Mouse (Mus musculus): ENCODE data around the gene Alyref2.
A peak's percentile ranks its signal among the peaks of the same experiment; 100 is the strongest.
"Not testable (repeated sequence)": the region's sequence is repeated elsewhere in the genome, so short reads cannot be mapped to it uniquely, and the experiment has no call there.

Gene Alyref2

DNA sequence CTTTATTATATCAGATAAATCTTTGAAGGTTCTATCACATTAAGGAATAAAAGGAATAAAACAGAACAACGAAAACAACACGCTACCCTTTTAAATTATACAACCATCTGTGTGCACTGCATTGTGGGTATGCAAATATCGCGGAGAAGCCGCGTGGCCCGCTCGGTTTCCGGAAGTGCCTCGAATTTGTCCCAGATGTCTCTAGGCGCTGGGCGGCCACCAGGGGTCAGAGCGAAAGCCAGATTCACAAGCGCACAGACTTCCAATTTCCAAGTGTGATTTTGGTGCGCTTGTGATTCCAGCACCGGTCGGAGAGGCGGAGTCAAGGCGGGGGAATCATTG lies at the start of gene Alyref2:
Gene Alyref2 (plus strand): TSS at position 229 of the 342 bp plus-strand sequence.
- DNase-seq (ENCODE audit: low spot score), result peak; percentile 96

DNA sequence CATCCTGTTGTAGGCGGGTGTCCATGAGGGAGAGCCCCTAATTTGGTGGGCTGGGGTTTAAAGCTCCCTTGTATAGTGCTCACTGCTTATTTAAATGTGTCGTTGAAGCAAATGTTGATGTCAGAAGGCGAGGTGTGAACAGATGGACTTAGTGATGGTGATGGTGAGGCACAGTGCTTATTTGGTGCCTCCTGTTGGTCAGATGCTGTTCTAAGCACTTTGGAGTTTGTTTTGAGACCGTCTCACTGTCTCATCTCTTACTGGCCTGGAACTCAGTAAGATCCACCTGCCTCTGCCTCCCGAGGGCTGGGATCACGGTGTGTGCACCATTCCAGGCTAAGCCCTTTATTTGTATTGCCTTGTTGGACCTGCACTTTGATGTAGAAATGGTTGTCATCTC lies 48.4 kb upstream of the Alyref2 start:
- no peak for DNase-seq (ENCODE audit: low spot score)

GRCm38 (mm10) chr1:171457568-171457967 lies 45.7 kb upstream of the Alyref2 start:
- DNase-seq (ENCODE audit: low spot score), result no peak

- no peak for DNase-seq (ENCODE audit: low spot score)
These were observed 43.5 kb upstream of the Alyref2 start for GRCm38 (mm10) chr1:171459791-171460190.

DNA sequence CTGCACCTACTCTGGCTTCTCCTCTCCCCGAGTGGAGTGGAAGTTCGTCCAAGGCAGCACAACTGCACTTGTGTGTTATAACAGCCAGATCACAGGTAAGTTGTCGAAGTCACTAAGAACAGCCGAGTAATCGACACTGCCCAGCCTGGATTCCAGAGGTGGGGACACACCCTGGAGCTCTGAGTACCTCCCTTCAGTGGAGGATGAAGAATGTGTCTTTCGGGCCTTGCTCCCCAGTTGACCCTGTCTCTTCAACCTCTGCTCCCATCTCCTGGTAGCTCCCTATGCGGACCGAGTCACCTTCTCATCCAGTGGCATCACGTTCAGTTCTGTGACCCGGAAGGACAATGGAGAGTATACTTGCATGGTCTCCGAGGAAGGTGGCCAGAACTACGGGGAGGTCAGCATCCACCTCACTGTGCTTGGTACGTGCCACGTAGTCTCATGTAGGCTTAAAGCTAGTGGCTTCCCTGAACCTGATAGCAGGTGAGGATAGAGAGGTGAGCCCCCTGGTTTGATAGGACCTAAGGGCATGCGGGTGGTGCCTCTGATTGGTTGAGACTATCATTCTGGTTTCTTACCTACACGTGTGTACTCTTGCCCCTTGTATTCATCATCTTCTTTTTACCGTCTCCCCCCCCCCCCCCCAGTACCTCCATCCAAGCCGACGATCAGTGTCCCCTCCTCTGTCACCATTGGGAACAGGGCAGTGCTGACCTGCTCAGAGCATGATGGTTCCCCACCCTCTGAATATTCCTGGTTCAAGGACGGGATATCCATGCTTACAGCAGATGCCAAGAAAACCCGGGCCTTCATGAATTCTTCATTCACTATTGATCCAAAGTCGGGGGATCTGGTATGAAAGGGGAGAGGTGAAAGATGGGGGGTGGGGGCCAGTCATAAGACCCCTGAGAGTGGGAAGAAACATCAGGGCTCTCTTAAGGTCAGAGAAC lies 42.5 kb upstream of the Alyref2 start:
- DNase-seq (ENCODE audit: low spot score), result no peak

GRCm38 (mm10) chr1:171463133-171463532 lies 40.1 kb upstream of the Alyref2 start:
- DNase-seq (ENCODE audit: low spot score), result no peak

DNA sequence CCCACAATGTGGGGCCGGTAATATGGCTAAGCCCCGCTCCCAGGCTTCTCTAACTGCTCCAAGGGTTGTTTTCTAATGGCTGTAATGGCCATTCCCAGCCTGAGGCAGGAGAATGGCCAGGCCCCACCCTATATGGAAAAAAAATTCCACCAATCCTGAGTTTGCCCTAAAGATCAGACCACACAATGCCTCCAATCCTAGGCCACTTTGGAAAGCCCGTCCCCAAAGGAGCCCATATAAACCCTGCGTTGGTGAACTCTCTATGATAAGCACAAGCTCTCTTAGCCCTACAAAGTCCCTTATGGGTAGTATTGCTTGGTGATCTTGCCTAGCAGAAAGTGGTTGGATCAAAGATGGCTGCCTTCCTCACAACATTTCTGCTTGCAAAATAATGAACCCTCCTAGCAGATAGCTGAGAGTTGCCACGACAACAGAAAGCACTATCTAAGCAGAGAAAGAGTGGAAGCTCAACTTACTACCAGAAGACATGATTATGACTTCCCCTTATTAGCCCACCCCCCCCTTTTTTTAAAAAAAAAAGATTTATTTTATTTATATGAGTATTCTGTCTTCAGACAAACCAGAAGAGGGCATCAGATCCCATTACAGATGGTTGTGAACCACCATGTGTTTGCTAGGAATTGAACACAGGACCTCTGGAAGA lies 37.4 kb upstream of the Alyref2 start:
- no peak for DNase-seq (ENCODE audit: low spot score)

GRCm38 (mm10) chr1:171466565-171466964 lies 36.7 kb upstream of the Alyref2 start:
- DNase-seq (ENCODE audit: low spot score), result no peak

GRCm38 (mm10) chr1:171469678-171470077 lies 33.6 kb upstream of the Alyref2 start:
- DNase-seq (ENCODE audit: low spot score), result no peak

DNA sequence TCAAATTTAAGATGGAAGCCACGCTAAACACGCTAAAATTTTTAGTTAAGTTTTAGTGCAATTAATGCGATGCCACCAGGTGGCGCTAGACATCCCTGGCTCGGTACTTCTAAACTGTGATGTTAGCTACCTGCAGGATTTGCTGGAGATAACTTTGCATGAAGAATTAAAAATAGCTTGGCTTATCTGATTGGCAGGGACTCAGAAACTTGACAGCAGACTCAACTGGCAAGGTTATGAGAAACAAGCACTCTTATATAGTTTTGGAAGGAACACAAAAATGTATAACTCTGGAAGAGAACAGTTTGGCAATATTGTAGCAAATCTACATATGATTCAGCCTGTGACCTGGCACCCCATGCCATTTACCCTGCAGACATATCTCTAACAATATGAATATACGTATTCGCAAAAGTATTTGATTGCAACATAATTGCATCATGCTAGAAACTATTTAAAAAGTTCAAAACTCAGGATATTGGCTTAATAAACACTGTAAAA lies 32.9 kb upstream of the Alyref2 start:
- DNase-seq (ENCODE audit: low spot score), result peak; percentile 62

- DNase-seq (ENCODE audit: low spot score), result no peak
These were observed 32.4 kb upstream of the Alyref2 start for GRCm38 (mm10) chr1:171470896-171471295.

GRCm38 (mm10) chr1:171471452-171471851 lies 31.8 kb upstream of the Alyref2 start:
- DNase-seq (ENCODE audit: low spot score), result no peak

GRCm38 (mm10) chr1:171471941-171472340 lies 31.3 kb upstream of the Alyref2 start:
- DNase-seq (ENCODE audit: low spot score), result not testable (repeated sequence)

GRCm38 (mm10) chr1:171473506-171473905 lies 29.8 kb upstream of the Alyref2 start:
- no peak for DNase-seq (ENCODE audit: low spot score)

GRCm38 (mm10) chr1:171473920-171474640 lies 29.2 kb upstream of the Alyref2 start:
- no peak for DNase-seq (ENCODE audit: low spot score)

DNA sequence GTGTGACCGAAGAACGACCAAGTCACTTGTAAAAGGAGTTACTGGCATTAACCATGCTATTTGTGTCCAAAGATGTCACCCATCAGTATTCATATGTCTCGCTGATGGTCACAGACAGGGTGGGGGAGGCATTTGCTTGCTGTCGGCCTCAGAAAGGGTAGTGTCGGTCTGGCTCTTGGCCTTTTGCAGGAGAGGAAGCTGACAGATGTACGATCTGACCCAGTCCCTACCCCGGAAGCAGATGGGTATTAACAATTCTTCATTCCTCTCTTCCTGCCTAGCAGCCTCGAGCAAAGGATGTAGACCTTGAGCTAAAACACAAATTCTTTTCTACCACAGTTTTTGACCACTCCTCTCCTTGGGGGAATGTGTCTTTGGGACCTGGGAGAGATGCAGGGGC lies 26.2 kb upstream of the Alyref2 start:
- DNase-seq (ENCODE audit: low spot score), result no peak

DNA sequence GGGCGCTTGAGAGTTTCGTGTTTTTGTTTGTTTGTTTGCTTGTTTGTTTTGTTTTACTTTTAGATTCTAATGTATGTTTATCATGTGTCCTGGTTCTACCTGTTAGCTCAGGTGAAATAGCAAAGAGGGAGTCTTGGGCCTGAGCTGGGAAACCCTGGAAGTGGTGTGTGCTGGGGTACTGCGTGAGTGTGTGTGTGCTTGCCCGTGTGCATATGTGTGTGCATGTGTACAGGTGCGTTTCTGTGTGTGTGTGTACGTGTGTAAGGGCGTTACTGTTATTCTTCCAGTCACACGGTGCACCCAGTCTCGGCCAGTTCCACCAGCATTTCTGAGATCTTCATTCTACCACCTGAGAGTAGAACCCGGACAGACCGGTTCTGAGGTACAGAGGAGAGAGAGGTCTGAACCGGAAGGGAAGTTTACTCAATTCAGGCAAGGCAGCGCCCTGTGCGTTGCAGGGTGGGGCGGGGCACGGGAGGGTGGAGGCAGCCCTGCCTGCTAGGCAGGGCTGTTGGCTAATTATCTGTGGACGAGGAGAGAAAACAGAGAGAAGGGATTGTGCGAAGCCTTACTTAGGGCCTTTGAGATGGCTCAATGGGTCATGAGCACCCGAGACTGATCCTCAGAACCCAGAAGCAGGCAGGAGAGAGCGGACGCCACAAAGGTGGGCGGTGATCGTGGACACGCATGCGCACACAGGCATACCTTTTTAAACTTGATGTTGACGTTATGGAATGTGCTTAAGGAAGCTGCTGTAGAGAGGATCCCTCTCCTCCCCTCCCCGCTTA lies 25.3 kb upstream of the Alyref2 start:
- DNase-seq (ENCODE audit: low spot score), result no peak

- peak; percentile 85 for DNase-seq (ENCODE audit: low spot score)
These were observed 24.3 kb upstream of the Alyref2 start for GRCm38 (mm10) chr1:171478968-171479367.

DNA sequence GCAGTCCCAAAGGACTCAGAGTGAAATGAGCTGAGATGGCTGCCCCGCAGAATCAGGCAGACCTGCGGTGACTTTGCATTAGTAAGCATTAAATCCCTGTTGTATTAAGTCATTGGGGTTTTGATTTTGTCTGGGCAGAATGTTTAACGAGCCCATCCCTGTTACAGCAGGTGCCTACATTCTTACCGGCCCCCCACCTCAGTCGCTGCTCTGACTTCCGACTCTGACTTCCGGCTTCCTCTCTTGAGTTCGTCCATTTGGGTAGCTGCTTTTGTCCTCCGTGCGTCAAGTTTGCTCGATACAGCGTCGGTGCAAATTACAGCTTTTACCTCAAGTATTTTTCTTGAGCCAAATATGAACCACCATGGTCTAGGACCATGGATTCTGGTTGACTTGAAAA lies 9.0 kb upstream of the Alyref2 start:
- DNase-seq (ENCODE audit: low spot score), result no peak

- DNase-seq (ENCODE audit: low spot score), result no peak
These were observed 7.9 kb upstream of the Alyref2 start for GRCm38 (mm10) chr1:171495371-171495770.

DNA sequence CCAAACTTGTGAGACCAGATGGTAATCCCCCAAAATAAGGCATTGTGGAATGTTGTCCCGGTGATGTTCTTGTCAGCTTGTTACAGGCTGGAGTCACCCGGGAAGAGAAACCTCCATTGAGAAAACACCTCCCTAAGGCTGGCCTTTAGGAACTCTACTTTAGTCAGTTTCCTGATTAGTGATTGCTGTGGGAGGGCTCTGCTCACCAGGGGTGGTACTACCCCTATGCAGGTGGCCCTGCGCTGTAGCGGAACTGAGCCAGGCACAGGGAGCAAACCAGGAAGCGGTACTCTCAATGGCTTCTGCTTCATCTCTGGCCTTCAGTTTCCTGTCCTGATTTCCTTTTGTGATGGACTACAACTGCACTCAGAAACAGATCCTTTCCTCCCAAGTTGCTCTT lies 3.4 kb upstream of the Alyref2 start:
- DNase-seq (ENCODE audit: low spot score), result no peak

All from layer of hippocampus, adult 11-12 months (tissue).